Mouse (Mus musculus) lung, adult 10 weeks (tissue): ENCODE data around the gene 2010109A12Rik. TPM values are rescaled to one million over a fixed set of nuclear protein-coding genes. Genes with fewer than 3 reads are reported as not detected.

Experiments
- polyA plus RNA-seq: library from polyadenylated mRNA; stranded (reverse); fragments of 350-450 nt; fragmentation: Illumina TruSeq; extraction: RNeasy Lipid Tissue Mini Kit (QIAGEN cat#74804); gene quantifications from one replicate; pipeline ENCODE4 v1.2.3, GENCODE M21; 2014; ENCODE audit warnings: low read depth, low replicate concordance; ENCODE audit not compliant: insufficient read depth

Gene 2010109A12Rik
- polyA plus RNA-seq: 1.5 TPM

GRCm38 (mm10) chr5:93206109-93207005 lies at the start of gene 2010109A12Rik, which contains the start of gene Ccni:
TSS of gene 2010109A12Rik (plus strand) at chr5:93206518.
TSS of gene Ccni (minus strand) at chr5:93206495.

Other genes with a start within 250 kb of the 2010109A12Rik start
- 1.4 TPM for gene Sowahb, start 161.5 kb upstream of the 2010109A12Rik start, polyA plus RNA-seq
- 21.9 TPM for gene Sept11, start 113.1 kb upstream of the 2010109A12Rik start, polyA plus RNA-seq
- gene Ccni, start within 50 bp of the 2010109A12Rik start, polyA plus RNA-seq: 106 TPM
- 27.6 TPM for gene Ccng2, start 60.7 kb downstream of the 2010109A12Rik start, polyA plus RNA-seq